Mouse (Mus musculus) lung, postnatal 0 days (tissue): ENCODE measurements around the gene Kbtbd12. TPM values are rescaled to one million over a fixed set of nuclear protein-coding genes. Genes with fewer than 3 reads are reported as not detected.

Experiments used
- ATAC-seq: fragments of 200-750 bp; cut with Nextera tagmentation; 2 replicates; pipeline ENCODE4 v1.8.0; 2017; ENCODE audit warnings: moderate library complexity
- DNase-seq: peaks from one replicate; pipeline ENCODE4 v3.0.0-alpha.2; 2016; ENCODE audit warnings: low spot score
- H3K27ac ChIP-seq: fragments of 300-500 bp; sonication (generic); 2 replicates; pipeline ENCODE4 v1.5.1; 2014; ENCODE audit warnings: antibody characterized with exemption, mild to moderate bottlenecking, low read length, mixed read lengths
- H3K27me3 ChIP-seq: fragments of 300-500 bp; sonication (generic); replicated peaks from 2 replicates; pipeline ENCODE4 v1.6.1; 2014; ENCODE audit warnings: low read length, mixed read lengths; ENCODE audit not compliant: insufficient read depth
- H3K36me3 ChIP-seq: fragments of 300-500 bp; sonication (generic); 2 replicates; pipeline ENCODE4 v1.6.1; 2014; ENCODE audit warnings: low read length, mixed read lengths; ENCODE audit not compliant: insufficient read depth
- H3K4me1 ChIP-seq: fragments of 300-500 bp; sonication (generic); 2 replicates; pipeline ENCODE4 v1.6.1; 2014; ENCODE audit warnings: antibody characterized with exemption, low read depth, low read length, mixed read lengths; ENCODE audit not compliant: insufficient read depth
- H3K4me2 ChIP-seq: fragments of 300-500 bp; sonication (generic); replicated peaks from 2 replicates; pipeline ENCODE4 v1.6.1; 2014; ENCODE audit warnings: low read depth, mild to moderate bottlenecking, low read length, moderate library complexity, mixed read lengths
- H3K4me3 ChIP-seq: fragments of 300-500 bp; sonication (generic); 2 replicates; pipeline ENCODE4 v1.5.1; 2014; ENCODE audit warnings: low read depth, low read length
- H3K9ac ChIP-seq: fragments of 300-500 bp; sonication (generic); replicated peaks from 2 replicates; pipeline ENCODE4 v1.6.1; 2014; ENCODE audit warnings: low read depth, mild to moderate bottlenecking
- H3K9me3 ChIP-seq: fragments of 300-500 bp; sonication (generic); 2 replicates; pipeline ENCODE4 v1.6.1; 2016; ENCODE audit warnings: low read length, mixed read lengths
- CTCF ChIP-seq: IDR thresholded peaks from 2 replicates; pipeline ENCODE4 v1.5.1; 2016; ENCODE audit warnings: antibody characterized with exemption, mild to moderate bottlenecking
- EP300 ChIP-seq: IDR thresholded peaks from 2 replicates; pipeline ENCODE4 v1.6.1; 2016; ENCODE audit warnings: antibody characterized with exemption, mild to moderate bottlenecking, control low read depth
- WGBS: fragments of 180-500 bp; shearing (Covaris S2); extraction: QIAGEN DNeasy Blood & Tissue Kit; methylation state at CpG from one replicate; pipeline ENCODE4 v1.1.7; 2014; 5-methylcytosine and 5-hydroxymethylcytosine counted together
- polyA plus RNA-seq: library from polyadenylated mRNA; unstranded; fragments of >200 nt; fragmentation: Nextera tagmentation; extraction: Ambion mirVana; gene quantifications from 2 replicates; pipeline ENCODE4 v1.2.1, GENCODE M21; 2015

Gene Kbtbd12
- polyA plus RNA-seq, 1 experiment from 2014 or later: 0.97 TPM

- no peak overlapping the region for H3K4me3 ChIP-seq
- no peak overlapping the region for H3K27ac ChIP-seq
- WGBS: 88% methylated on average over 4 of the region's 4 CpGs
- no peaks in the 10 kb centered on the region for H3K36me3 ChIP-seq
- H3K9ac ChIP-seq: no peak overlapping the region
- H3K9me3 ChIP-seq: no peaks in the 10 kb centered on the region
- H3K4me2 ChIP-seq: no peak overlapping the region
- TF ChIP-seq CTCF (no peak), EP300 (no peak)
- H3K4me1 ChIP-seq: no peaks in the 10 kb centered on the region
- no peaks in the 10 kb centered on the region for H3K27me3 ChIP-seq
- ATAC-seq: no peak
- DNase-seq: no peak
Observed at GRCm38 (mm10) chr6:88560156-88560555, 77.6 kb downstream of the Kbtbd12 start.

- Histone ChIP-seq H3K27ac (no peak overlapping the region), H3K4me1 (no peaks in the 10 kb centered on the region), H3K4me3 (no peak overlapping the region), H3K4me2 (no peak overlapping the region), H3K27me3 (no peaks in the 10 kb centered on the region), H3K9ac (no peak overlapping the region), H3K9me3 (no peaks in the 10 kb centered on the region), H3K36me3 (no peaks in the 10 kb centered on the region)
- WGBS: 35% methylated on average over 5 of the region's 5 CpGs
- DNase-seq (no peak), ATAC-seq (no peak)
- TF ChIP-seq CTCF: peak; percentile 57
- TF ChIP-seq EP300: no peak
Observed at GRCm38 (mm10) chr6:88559688-88560087, 78.1 kb downstream of the Kbtbd12 start.

- no peak for ATAC-seq
- Histone ChIP-seq H3K4me1 (no peaks in the 10 kb centered on the region), H3K9ac (no peak overlapping the region), H3K27ac (no peak overlapping the region), H3K4me3 (no peak overlapping the region), H3K4me2 (no peak overlapping the region), H3K9me3 (no peaks in the 10 kb centered on the region), H3K36me3 (no peaks in the 10 kb centered on the region), H3K27me3 (no peaks in the 10 kb centered on the region)
- WGBS: 62% methylated on average over 1 of the region's 1 CpGs
- TF ChIP-seq EP300 (no peak), CTCF (peak; percentile 19; the same call in 1 of the 2 replicates)
- DNase-seq: no peak
Observed at GRCm38 (mm10) chr6:88558076-88558475, 79.7 kb downstream of the Kbtbd12 start.

- TF ChIP-seq CTCF: no peak
- TF ChIP-seq EP300: no peak
- DNase-seq: no peak
- no peak overlapping the region for H3K4me3 ChIP-seq
- H3K9me3 ChIP-seq: no peaks in the 10 kb centered on the region
- no peak overlapping the region for H3K9ac ChIP-seq
- no peak overlapping the region for H3K27ac ChIP-seq
- H3K4me1 ChIP-seq: no peaks in the 10 kb centered on the region
- 19% methylated on average over 4 of the region's 4 CpGs for WGBS
- H3K27me3 ChIP-seq: no peaks in the 10 kb centered on the region
- no peak overlapping the region for H3K4me2 ChIP-seq
- ATAC-seq: no peak
- no peaks in the 10 kb centered on the region for H3K36me3 ChIP-seq
Observed at GRCm38 (mm10) chr6:88557548-88557947, 80.2 kb downstream of the Kbtbd12 start.

- H3K27me3 ChIP-seq: peaks cover 8% of the 10 kb centered on the region; the same call in 1 of the 2 replicates
- no peak overlapping the region for H3K27ac ChIP-seq
- no peaks in the 10 kb centered on the region for H3K9me3 ChIP-seq
- ATAC-seq (no peak), DNase-seq (no peak)
- no peaks in the 10 kb centered on the region for H3K4me1 ChIP-seq
- TF ChIP-seq CTCF: no peak
- TF ChIP-seq EP300: no peak
- no peak overlapping the region for H3K4me2 ChIP-seq
- H3K4me3 ChIP-seq: no peak overlapping the region
- no peak overlapping the region for H3K9ac ChIP-seq
- no peaks in the 10 kb centered on the region for H3K36me3 ChIP-seq
- 82% methylated on average over 2 of the region's 2 CpGs for whole genome bisulfite sequencing
Observed at GRCm38 (mm10) chr6:88549916-88550315, 87.8 kb downstream of the Kbtbd12 start.

- peaks cover 8% of the 10 kb centered on the region; the same call in 1 of the 2 replicates for H3K27me3 ChIP-seq
- no peak overlapping the region for H3K27ac ChIP-seq
- 23% methylated on average over 4 of the region's 4 CpGs for WGBS
- no peak overlapping the region for H3K4me3 ChIP-seq
- no peaks in the 10 kb centered on the region for H3K4me1 ChIP-seq
- ATAC-seq (no peak), DNase-seq (peak; percentile 62)
- H3K9me3 ChIP-seq: no peaks in the 10 kb centered on the region
- H3K9ac ChIP-seq: no peak overlapping the region
- H3K4me2 ChIP-seq: no peak overlapping the region
- TF ChIP-seq CTCF (peak; percentile 72), EP300 (no peak)
- H3K36me3 ChIP-seq: no peaks in the 10 kb centered on the region
Observed at GRCm38 (mm10) chr6:88549137-88549814, 88.5 kb downstream of the Kbtbd12 start.
